Mouse (Mus musculus) megakaryocyte-erythroid progenitor cell, adult 5 weeks (primary cell): ENCODE measurements around the gene Gm21708. TPM values are rescaled to one million over a fixed set of nuclear protein-coding genes. Genes with fewer than 3 reads are reported as not detected.

ENCODE experiments used
- polyA plus RNA-seq: library from polyadenylated mRNA; stranded (reverse); fragments of >175 nt; gene quantifications from 2 replicates; pipeline ENCODE4 v1.2.3, GENCODE M21; 2012

Gene Gm21708
- not detected in 2 replicates for polyA plus RNA-seq

DNA sequence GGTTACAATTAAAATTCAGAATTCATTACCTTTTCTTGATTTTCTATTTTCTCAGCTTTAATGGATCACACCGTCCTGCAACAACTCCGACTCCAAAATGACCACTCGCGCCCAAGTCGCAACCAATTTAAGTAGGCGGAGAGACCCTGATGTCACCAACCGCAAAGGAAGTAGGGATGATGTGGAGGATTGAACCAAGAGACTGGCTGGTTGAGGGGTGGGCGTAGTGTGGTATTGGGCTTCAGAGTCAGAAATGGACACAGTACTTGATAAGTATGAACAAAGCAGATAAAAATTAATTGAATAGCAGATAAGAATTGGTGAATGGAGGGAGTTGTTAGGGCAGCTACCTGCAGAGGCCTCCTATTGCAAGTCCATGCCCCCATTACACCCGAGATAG, at the start of gene Gm21708, which contains the start of gene Gm21704:
Gene Gm21708, minus strand, starts transcription at position 101 of the 400 bp plus-strand sequence.
Gene Gm21704, minus strand, starts transcription at position 101 of the 400 bp plus-strand sequence.

Other genes starting within 250 kb of the Gm21708 start
- gene Gm21677, start 103.7 kb downstream of the Gm21708 start, polyA plus RNA-seq, result not detected in 2 replicates
- gene Gm21693, start 64.8 kb downstream of the Gm21708 start, polyA plus RNA-seq, result not detected in 2 replicates
- not detected in 2 replicates for gene Gm21704, start within 50 bp of the Gm21708 start, polyA plus RNA-seq